Mouse (Mus musculus) lung, postnatal 36 days (tissue): ENCODE results near the gene Ifitm7.
"Not testable (repeated sequence)": the region's sequence is repeated elsewhere in the genome, so short reads cannot be mapped to it uniquely, and the experiment has no call there.

ENCODE experiments used
- DNase-seq: peaks from one replicate; pipeline ENCODE4 v3.0.0; 2022; ENCODE audit warnings: mixed read lengths

Ifitm7 gene

GRCm38 (mm10) chr16:13986574-13987478 lies at the start of gene Ifitm7, which contains the start of gene 2900011O08Rik:
TSS of gene Ifitm7 (minus strand) at chr16:13986888.
TSS of gene 2900011O08Rik (plus strand) at chr16:13986604.
- DNase-seq = no peak

GRCm38 (mm10) chr16:14033076-14033475 lies 46.4 kb upstream of the Ifitm7 start:
- DNase-seq = no peak

GRCm38 (mm10) chr16:14030650-14031049 lies 44.0 kb upstream of the Ifitm7 start:
- peak; percentile 4 for DNase-seq

- DNase-seq = no peak
Measured at GRCm38 (mm10) chr16:14029851-14030250, 43.2 kb upstream of the Ifitm7 start.

- DNase-seq = no peak
Measured at GRCm38 (mm10) chr16:14029072-14029471, 42.4 kb upstream of the Ifitm7 start.

- DNase-seq = no peak
Measured at GRCm38 (mm10) chr16:14025091-14025990, 38.7 kb upstream of the Ifitm7 start.

GRCm38 (mm10) chr16:14021166-14021822 lies 34.6 kb upstream of the Ifitm7 start:
- DNase-seq = no peak

- no peak for DNase-seq
Measured at GRCm38 (mm10) chr16:14017306-14017705, 30.6 kb upstream of the Ifitm7 start.

GRCm38 (mm10) chr16:14009966-14010365 lies 23.3 kb upstream of the Ifitm7 start:
- DNase-seq = no peak

- no peak for DNase-seq
Measured at GRCm38 (mm10) chr16:14008708-14009107, 22.0 kb upstream of the Ifitm7 start.

- DNase-seq = no peak
Measured at GRCm38 (mm10) chr16:14008081-14008480, 21.4 kb upstream of the Ifitm7 start.

GRCm38 (mm10) chr16:14005266-14005665 lies 18.6 kb upstream of the Ifitm7 start:
- peak; percentile 5 for DNase-seq

GRCm38 (mm10) chr16:14004726-14005125 lies 18.0 kb upstream of the Ifitm7 start:
- no peak for DNase-seq

GRCm38 (mm10) chr16:14004170-14004569 lies 17.5 kb upstream of the Ifitm7 start:
- peak; percentile 32 for DNase-seq

GRCm38 (mm10) chr16:14003386-14004130 lies 16.9 kb upstream of the Ifitm7 start:
- no peak for DNase-seq

- no peak for DNase-seq
Measured at GRCm38 (mm10) chr16:13994502-13994901, 7.8 kb upstream of the Ifitm7 start.

- peak; percentile 6 for DNase-seq
Measured at GRCm38 (mm10) chr16:13994076-13994475, 7.4 kb upstream of the Ifitm7 start.

- DNase-seq = no peak
Measured at GRCm38 (mm10) chr16:13992518-13993248, 6.0 kb upstream of the Ifitm7 start.

- DNase-seq = no peak
Measured at GRCm38 (mm10) chr16:13986197-13986573, 503 bp downstream of the Ifitm7 start.

- no peak for DNase-seq
Measured at GRCm38 (mm10) chr16:13983161-13983560, 3.5 kb downstream of the Ifitm7 start.

- DNase-seq = not testable (repeated sequence)
Measured at GRCm38 (mm10) chr16:13981726-13982125, 5.0 kb downstream of the Ifitm7 start.
